Mouse (Mus musculus): Measurements from ENCODE around the gene Morc3.

Morc3 gene

DNA sequence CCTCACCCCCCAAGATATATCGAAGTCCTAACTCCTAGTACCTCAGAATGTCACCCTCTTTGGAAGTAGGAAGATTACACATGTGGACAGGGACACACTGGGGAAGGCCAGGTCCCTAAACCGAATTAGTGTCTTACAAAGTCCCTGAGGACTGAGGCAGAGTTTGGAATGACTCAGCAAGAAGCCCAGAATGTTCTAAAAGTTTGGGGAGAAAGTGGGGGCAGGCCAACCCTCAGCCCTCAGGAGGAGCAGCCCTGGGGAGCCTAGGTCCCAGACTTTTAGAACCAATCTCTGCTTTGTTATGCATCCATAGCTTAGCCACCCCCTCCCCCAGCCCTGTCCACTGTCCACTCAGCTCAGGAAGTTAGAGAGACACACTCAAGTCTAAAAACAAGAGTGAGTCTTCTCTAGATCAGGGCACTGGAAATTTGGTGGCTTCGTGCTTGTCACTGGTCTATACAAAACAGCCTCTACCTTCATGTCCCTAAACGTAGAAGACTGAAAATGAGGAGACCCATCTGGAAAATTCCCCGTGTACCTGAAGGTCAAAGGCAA is 91.0 kb downstream of the Morc3 start:
- no peak for DNase-seq (ENCODE audit: low read depth)

- no peak for DNase-seq (ENCODE audit: low read depth)
These were observed 91.9 kb downstream of the Morc3 start for GRCm38 (mm10) chr16:93923788-93924187.
